Mouse (Mus musculus): ENCODE data around the gene Clcn1.

Clcn1 gene

GRCm38 (mm10) chr6:42310427-42311053, 24.1 kb downstream of the Clcn1 start:
- WGBS, result 93% methylated on average over 2 of the region's 2 CpGs

GRCm38 (mm10) chr6:42318293-42318692, 31.8 kb downstream of the Clcn1 start:
- WGBS, result 63% methylated on average over 4 of the region's 4 CpGs

GRCm38 (mm10) chr6:42323371-42324066, 37.0 kb downstream of the Clcn1 start:
- 3% methylated on average over 28 of the region's 28 CpGs for WGBS

GRCm38 (mm10) chr6:42324067-42324481, 37.6 kb downstream of the Clcn1 start:
- WGBS, result 0% methylated on average over 26 of the region's 32 CpGs

- under 1% methylated on average over 50 of the region's 68 CpGs for WGBS
These were observed 38.2 kb downstream of the Clcn1 start, which contains the start of gene Fam131b for GRCm38 (mm10) chr6:42324482-42325267. Gene Fam131b (minus strand): TSS chr6:42324643.

GRCm38 (mm10) chr6:42325268-42325609, 38.8 kb downstream of the Clcn1 start:
- 5% methylated on average over 7 of the region's 7 CpGs for WGBS

GRCm38 (mm10) chr6:42326509-42326908, 40.0 kb downstream of the Clcn1 start:
- 92% methylated on average over 3 of the region's 3 CpGs for WGBS

- 79% methylated on average over 3 of the region's 3 CpGs for WGBS
These were observed 42.3 kb downstream of the Clcn1 start for GRCm38 (mm10) chr6:42328757-42329156.

GRCm38 (mm10) chr6:42330216-42330615, 43.7 kb downstream of the Clcn1 start:
- 90% methylated on average over 3 of the region's 3 CpGs for WGBS

- WGBS, result 96% methylated on average over 3 of the region's 3 CpGs
These were observed 44.5 kb downstream of the Clcn1 start for GRCm38 (mm10) chr6:42330946-42331345.

- 87% methylated on average over 2 of the region's 2 CpGs for WGBS
These were observed 52.7 kb downstream of the Clcn1 start for GRCm38 (mm10) chr6:42339189-42339588.

- 36% methylated on average over 5 of the region's 5 CpGs for WGBS
These were observed 53.5 kb downstream of the Clcn1 start for GRCm38 (mm10) chr6:42339981-42340380.

- 84% methylated on average over 1 of the region's 1 CpGs for WGBS
These were observed 55.7 kb downstream of the Clcn1 start for GRCm38 (mm10) chr6:42342171-42342570.

GRCm38 (mm10) chr6:42343361-42344120, 57.1 kb downstream of the Clcn1 start:
- 66% methylated on average over 9 of the region's 9 CpGs for WGBS

- 79% methylated on average over 1 of the region's 1 CpGs for WGBS
These were observed 57.8 kb downstream of the Clcn1 start for GRCm38 (mm10) chr6:42344255-42344654.

GRCm38 (mm10) chr6:42348281-42349005, 62.0 kb downstream of the Clcn1 start:
- WGBS, result 34% methylated on average over 12 of the region's 12 CpGs

GRCm38 (mm10) chr6:42349006-42349425, 62.5 kb downstream of the Clcn1 start:
- WGBS, result under 1% methylated on average over 11 of the region's 11 CpGs

- under 1% methylated on average over 29 of the region's 36 CpGs for WGBS
These were observed 63.0 kb downstream of the Clcn1 start, which contains the start of gene Zyx for GRCm38 (mm10) chr6:42349426-42350020. Gene Zyx (plus strand): TSS chr6:42349630.

- WGBS, result under 1% methylated on average over 62 of the region's 72 CpGs
These were observed 63.8 kb downstream of the Clcn1 start for GRCm38 (mm10) chr6:42350021-42350967.
